Mouse (Mus musculus) CH12.LX (cell line): ENCODE results near the gene Rgl1.

ENCODE experiments used
- CHD2 ChIP-seq: IDR thresholded peaks from 2 replicates; pipeline ENCODE4 v1.6.1; 2011; ENCODE audit warnings: low read length, improper control_type of control experiment
- CTCF ChIP-seq, 2 experiments: IDR thresholded peaks in 1 of 2; conservative IDR thresholded peaks in 1 of 2; 2 replicates each; pipeline ENCODE4 v1.5.1; 2011 to 2012; ENCODE audit warnings: low read depth in 2 of 2, low read length in 2 of 2, improper control_type of control experiment in 1 of 2, inconsistent platforms in 1 of 2, mild to moderate bottlenecking in 1 of 2, moderate library complexity in 1 of 2
- GABPA ChIP-seq: IDR thresholded peaks from 2 replicates; pipeline ENCODE4 v1.6.1; 2012; ENCODE audit warnings: low read depth, low read length, improper control_type of control experiment, inconsistent platforms; ENCODE audit not compliant: insufficient replicate concordance
- HCFC1 ChIP-seq: IDR thresholded peaks from 2 replicates; pipeline ENCODE4 v1.6.1; 2012; ENCODE audit warnings: low read depth, mild to moderate bottlenecking, inconsistent platforms, low read length, improper control_type of control experiment
- MAX ChIP-seq: IDR thresholded peaks from 2 replicates; pipeline ENCODE4 v1.6.1; 2011; ENCODE audit warnings: low read length, improper control_type of control experiment
- POLR2A ChIP-seq: IDR thresholded peaks from 2 replicates; pipeline ENCODE4 v1.6.1; 2011; ENCODE audit warnings: low read depth, mild to moderate bottlenecking, improper control_type of control experiment, low read length
- RCOR1 ChIP-seq: conservative IDR thresholded peaks from 2 replicates; pipeline ENCODE4 v1.6.1; 2012; ENCODE audit warnings: low read depth, mild to moderate bottlenecking, inconsistent platforms, low read length, improper control_type of control experiment
- USF2 ChIP-seq: conservative IDR thresholded peaks from 2 replicates; pipeline ENCODE4 v1.6.1; 2011; ENCODE audit warnings: low read depth, low read length, improper control_type of control experiment
- ZC3H11A ChIP-seq: IDR thresholded peaks from 2 replicates; pipeline ENCODE4 v1.6.1; 2012; ENCODE audit warnings: low read depth, mild to moderate bottlenecking, inconsistent platforms, low read length, improper control_type of control experiment

GRCm38 (mm10) chr1:152575096-152575495, 191.1 kb downstream of the Rgl1 start:
- TF ChIP-seq CTCF (conservative IDR thresholded peaks at IDR 0.05 in 1 of 2, IDR thresholded peaks at IDR 0.05 in 1 of 2; ENCODE audit: low read depth in 2 of 2, low read length in 2 of 2): no peak
- TF ChIP-seq RCOR1: no peak
- no peak for TF ChIP-seq CHD2
- TF ChIP-seq GABPA: no peak
- no peak for TF ChIP-seq HCFC1
- TF ChIP-seq USF2: no peak
- TF ChIP-seq ZC3H11A: no peak
- TF ChIP-seq POLR2A: no peak
- TF ChIP-seq MAX: no peak
